Mouse (Mus musculus): ENCODE data around the gene Syngr1.

DNA sequence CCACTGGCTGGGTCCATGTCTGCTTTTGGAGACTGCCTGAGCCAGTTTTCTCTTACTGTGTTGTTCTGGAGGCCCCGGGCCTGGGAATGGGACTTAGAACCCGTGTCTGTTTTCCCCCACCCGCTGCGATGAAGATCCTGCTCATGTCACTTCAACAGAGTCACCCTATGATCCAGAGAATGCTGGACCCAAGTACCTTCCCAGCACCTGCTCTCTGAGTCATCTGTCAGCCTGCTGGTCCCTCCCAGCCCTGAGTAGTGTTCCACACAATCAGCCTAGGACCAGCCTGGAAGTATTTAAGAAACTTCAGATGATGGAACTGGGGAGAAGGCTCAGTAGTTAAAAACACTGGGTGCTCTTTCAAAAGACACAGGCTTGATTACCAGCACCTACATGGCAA lies 72.6 kb downstream of the Syngr1 start:
- TF ChIP-seq GATA1 (IDR thresholded peaks at IDR 0.05; ENCODE audit: borderline replicate concordance, low read length) (no peak), FLI1 (IDR thresholded peaks at IDR 0.05; ENCODE audit: low read length) (no peak)

All from megakaryocyte, embryonic 14.5 days (primary cell).